Mouse (Mus musculus) ES-E14 (cell line): ENCODE measurements at regions not wholly inside any gene's neighbourhood (a gene's known extent, or its start where the extent isn't known, plus 50 kb on each side); places are given as distances from the start of the nearest gene placed in this dataset.
"Not testable (repeated sequence)": the region's sequence is repeated elsewhere in the genome, so short reads cannot be mapped to it uniquely, and the experiment has no call there.

Experiments used
- DNase-seq: peaks from one replicate; pipeline ENCODE4 v3.0.0-alpha.2; 2013; ENCODE audit warnings: low read depth, low spot score
- H3K27ac ChIP-seq: 2 replicates; pipeline ENCODE4 v1.5.1; 2012; ENCODE audit warnings: low read depth, mild to moderate bottlenecking, low read length, moderate library complexity, mixed read lengths; ENCODE audit not compliant: poor library complexity, insufficient read depth, severe bottlenecking
- H3K36me3 ChIP-seq: 2 replicates; pipeline ENCODE4 v1.6.1; 2012; ENCODE audit warnings: mild to moderate bottlenecking, low read length, moderate library complexity, mixed read lengths; ENCODE audit not compliant: control insufficient read depth, poor library complexity, insufficient read depth, severe bottlenecking
- H3K4me1 ChIP-seq, 2 experiments: fragments of 150-350 bp in 1 of 2; sonication (generic) in 1 of 2; 2 replicates each; pipeline ENCODE4 v1.6.1; 2012; ENCODE audit warnings: low read length in 2 of 2, mild to moderate bottlenecking in 1 of 2, mixed read lengths in 1 of 2; ENCODE audit not compliant: control insufficient read depth in 2 of 2, insufficient read depth in 2 of 2, poor library complexity in 1 of 2
- H3K4me3 ChIP-seq, 2 experiments: fragments of 150-350 bp in 1 of 2; sonication (generic) in 1 of 2; 2 replicates each; pipeline ENCODE4 v1.5.1; 2012; ENCODE audit warnings: low read length in 2 of 2, low read depth in 1 of 2, mild to moderate bottlenecking in 1 of 2, mixed read lengths in 1 of 2; ENCODE audit not compliant: insufficient read depth in 1 of 2, poor library complexity in 1 of 2, severe bottlenecking in 1 of 2
- H3K9ac ChIP-seq: 2 replicates; pipeline ENCODE4 v1.6.1; 2012; ENCODE audit warnings: low read depth, mild to moderate bottlenecking, low read length, mixed read lengths; ENCODE audit not compliant: poor library complexity, insufficient read depth, severe bottlenecking
- H3K9me3 ChIP-seq: fragments of 150-350 bp; sonication (generic); 2 replicates; pipeline ENCODE4 v1.6.1; 2012; ENCODE audit warnings: low read depth, mild to moderate bottlenecking, low read length; ENCODE audit not compliant: control insufficient read depth, insufficient read depth
- CHD2 ChIP-seq: IDR thresholded peaks from 2 replicates; pipeline ENCODE4 v1.6.1; 2014; ENCODE audit warnings: mild to moderate bottlenecking, low read depth, low read length, inconsistent platforms
- HCFC1 ChIP-seq: IDR thresholded peaks from 2 replicates; pipeline ENCODE4 v1.6.1; 2012; ENCODE audit warnings: low read length, inconsistent platforms, borderline replicate concordance; ENCODE audit not compliant: insufficient read depth
- MAFK ChIP-seq: IDR thresholded peaks from 2 replicates; pipeline ENCODE4 v1.6.1; 2014; ENCODE audit warnings: mild to moderate bottlenecking, low read depth, low read length, inconsistent platforms; ENCODE audit not compliant: insufficient read depth
- ZC3H11A ChIP-seq: IDR thresholded peaks from 2 replicates; pipeline ENCODE4 v1.6.1; 2012; ENCODE audit warnings: low read depth, mild to moderate bottlenecking, inconsistent platforms, low read length, borderline replicate concordance
- ZNF384 ChIP-seq: IDR thresholded peaks from 2 replicates; pipeline ENCODE4 v1.6.1; 2012; ENCODE audit warnings: low read depth, low read length, inconsistent platforms
- in situ Hi-C, 2 experiments: fragments of 600-800 bp; cut with MboI; formaldehyde crosslinking; loops; one replicate each; pipeline ENCODE4 v1.15.1; 2025; ENCODE audit warnings: low sequenced_read_pairs in 2 of 2, inconsistent platforms in 1 of 2; ENCODE audit not compliant: unreplicated experiment in 2 of 2

DNA sequence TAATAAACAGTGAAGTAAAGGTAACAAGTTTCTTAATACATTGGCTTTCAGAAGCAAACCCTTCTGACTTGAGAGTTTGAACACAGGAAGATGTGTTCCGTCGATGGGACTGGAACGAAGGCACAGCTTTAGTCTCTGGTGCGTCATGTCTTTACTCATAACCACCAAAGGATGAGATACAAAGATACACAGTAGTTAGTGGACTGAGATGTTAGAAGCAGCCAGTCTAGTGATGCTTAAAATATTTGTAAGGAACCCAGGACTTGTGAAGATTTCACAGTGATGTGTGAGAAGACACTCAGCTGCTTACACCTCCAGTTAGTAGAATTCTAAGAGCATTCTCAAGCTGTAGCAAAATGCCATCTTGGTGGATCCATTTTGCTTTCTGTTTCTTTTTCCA, 135.9 kb upstream of the Arsj start:
- TF ChIP-seq ZNF384, result no peak
- no peak for TF ChIP-seq ZC3H11A
- no peak for TF ChIP-seq HCFC1
- no peak for TF ChIP-seq MAFK
- TF ChIP-seq CHD2, result no peak
- Histone ChIP-seq H3K4me1 (no peaks in the 10 kb centered on the region), H3K27ac (no peak overlapping the region), H3K36me3 (no peaks in the 10 kb centered on the region), H3K4me3 (no peak overlapping the region), H3K9ac (no peak overlapping the region), H3K9me3 (no peaks in the 10 kb centered on the region)
- DNase-seq, result no peak
- in situ Hi-C loops, result no loop called here

DNA sequence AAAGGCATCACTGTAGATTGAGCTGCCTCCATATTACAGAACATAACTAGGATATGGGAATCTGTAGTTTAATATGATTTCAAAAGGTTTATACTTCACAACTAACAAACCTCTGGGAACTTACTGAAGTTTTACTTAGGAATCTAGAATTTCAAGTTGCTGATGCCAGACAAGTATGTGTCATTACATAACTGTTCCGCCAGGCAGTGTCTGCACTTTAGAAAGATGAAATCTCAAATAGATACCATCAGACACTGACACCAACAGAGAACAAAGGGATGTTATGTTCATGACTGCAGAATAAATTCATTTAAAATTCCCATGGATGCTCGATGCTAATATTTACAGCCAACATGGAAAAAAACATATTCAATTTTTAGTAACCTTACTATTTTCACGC, 117.7 kb upstream of the Arsj start:
- no peak overlapping the region for H3K27ac ChIP-seq
- no peak overlapping the region for H3K9ac ChIP-seq
- no peak for DNase-seq
- in situ Hi-C loops, result no loop called here
- no peaks in the 10 kb centered on the region for H3K4me1 ChIP-seq
- TF ChIP-seq ZC3H11A, result no peak
- no peak for TF ChIP-seq ZNF384
- no peak for TF ChIP-seq CHD2
- no peak for TF ChIP-seq MAFK
- TF ChIP-seq HCFC1, result no peak
- no peaks in the 10 kb centered on the region for H3K36me3 ChIP-seq
- H3K9me3 ChIP-seq, result no peaks in the 10 kb centered on the region
- H3K4me3 ChIP-seq, result no peak overlapping the region

DNA sequence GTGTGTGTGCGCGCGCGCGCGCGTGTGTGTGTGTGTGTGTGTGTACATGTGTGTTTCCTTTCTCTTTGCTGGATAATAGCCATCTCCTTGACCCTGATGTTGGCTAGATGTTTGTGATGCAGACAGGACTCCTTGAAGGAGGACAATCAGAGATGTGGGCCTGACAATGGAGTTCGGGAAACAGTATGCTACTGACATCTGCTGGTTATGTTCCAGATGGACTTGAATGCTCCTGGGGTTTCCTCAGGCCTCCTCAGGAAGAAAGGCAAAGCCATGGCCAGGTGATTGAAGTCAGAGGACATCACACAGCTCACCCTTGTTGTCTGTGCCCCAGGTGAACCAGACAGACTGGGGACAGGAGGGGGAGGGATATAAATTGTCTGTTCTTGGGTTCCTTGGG, 102.2 kb upstream of the Arsj start:
- Histone ChIP-seq H3K9ac (no peak overlapping the region), H3K36me3 (no peaks in the 10 kb centered on the region), H3K27ac (no peak overlapping the region), H3K9me3 (no peaks in the 10 kb centered on the region), H3K4me3 (no peak overlapping the region), H3K4me1 (no peaks in the 10 kb centered on the region)
- peak; percentile 13 for DNase-seq
- TF ChIP-seq ZC3H11A, result peak; percentile 56
- no peak for TF ChIP-seq ZNF384
- in situ Hi-C loops, result no loop called here

DNA sequence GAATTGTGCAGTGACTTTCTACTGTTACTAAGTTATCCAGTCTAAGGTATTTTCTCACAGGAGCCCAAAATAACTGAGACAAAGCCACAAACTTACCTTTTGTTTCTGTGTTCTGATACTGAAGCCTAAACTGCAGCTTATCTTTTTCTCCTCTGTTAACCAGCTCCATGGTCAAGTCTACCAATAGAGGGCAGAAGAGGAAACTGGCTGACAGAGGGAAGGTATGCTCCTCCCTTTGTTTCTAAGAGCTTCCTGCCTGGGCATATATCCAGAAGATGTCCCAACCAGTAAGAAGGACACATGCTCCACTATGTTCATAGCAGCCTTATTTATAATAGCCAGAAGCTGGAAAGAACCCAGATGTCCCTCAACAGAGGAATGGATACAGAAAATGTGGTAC, 91.5 kb upstream of the Arsj start:
- H3K27ac ChIP-seq, H3K9ac ChIP-seq, H3K4me1 ChIP-seq, H3K36me3 ChIP-seq, H3K9me3 ChIP-seq, H3K4me3 ChIP-seq, DNase-seq: not testable (repeated sequence)
- in situ Hi-C loops, result loop anchor here in 1 of 2 experiments (10.0 kb wide), 1 partner anchor 257 kb away; no protein-coding TSS in a partner anchor

DNA sequence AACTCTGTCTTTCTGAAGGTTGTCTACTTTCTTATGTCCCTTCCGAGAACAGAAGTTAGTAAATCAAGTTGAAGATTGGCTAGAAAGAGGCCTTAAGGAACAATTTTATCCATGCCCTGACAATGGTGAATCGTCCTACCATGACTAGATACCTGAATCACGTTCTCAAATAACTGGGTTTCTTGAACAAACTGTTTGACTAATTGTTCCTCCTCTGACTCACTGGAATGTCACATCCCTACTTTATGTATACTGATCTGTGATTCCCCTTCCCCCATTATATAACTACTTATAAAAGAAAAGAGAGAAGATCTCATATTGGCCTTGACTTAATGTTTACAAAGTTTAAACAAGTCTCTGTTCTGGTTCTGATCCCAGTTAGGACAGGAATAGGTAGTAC, 89.9 kb upstream of the Arsj start:
- H3K36me3 ChIP-seq, result no peaks in the 10 kb centered on the region
- H3K4me3 ChIP-seq, result no peak overlapping the region
- in situ Hi-C loops, result loop anchor here in 1 of 2 experiments (10.0 kb wide), 1 partner anchor 259 kb away; no protein-coding TSS in a partner anchor
- no peak overlapping the region for H3K9ac ChIP-seq
- no peaks in the 10 kb centered on the region for H3K4me1 ChIP-seq
- TF ChIP-seq CHD2, result no peak
- no peak for TF ChIP-seq HCFC1
- no peak overlapping the region for H3K27ac ChIP-seq
- no peaks in the 10 kb centered on the region for H3K9me3 ChIP-seq
- no peak for DNase-seq
